Mouse (Mus musculus): ENCODE measurements at regions not wholly inside any gene's neighbourhood (a gene's known extent, or its start where the extent isn't known, plus 50 kb on each side); places are given as distances from the start of the nearest gene placed in this dataset.

GRCm38 (mm10) chr2:178838571-178838970, 408.2 kb downstream of the Cdh26 start:
- DNase-seq: no peak

GRCm38 (mm10) chr2:178840975-178841374, 410.6 kb downstream of the Cdh26 start:
- DNase-seq: peak; percentile 9 to 10

GRCm38 (mm10) chr2:178842595-178842994, 412.3 kb downstream of the Cdh26 start:
- no peak for DNase-seq

- DNase-seq: no peak
Observed at GRCm38 (mm10) chr2:178843458-178843857, 413.1 kb downstream of the Cdh26 start.

- no peak for DNase-seq
Observed at GRCm38 (mm10) chr2:178844561-178844960, 414.2 kb downstream of the Cdh26 start.

- no peak for DNase-seq
Observed at GRCm38 (mm10) chr2:178850320-178850719, 420.0 kb downstream of the Cdh26 start.

- no peak for DNase-seq
Observed at GRCm38 (mm10) chr2:178850769-178851168, 420.4 kb downstream of the Cdh26 start.

- DNase-seq: no peak
Observed at GRCm38 (mm10) chr2:178854012-178854411, 423.7 kb downstream of the Cdh26 start.

- no peak for DNase-seq
Observed at GRCm38 (mm10) chr2:178854760-178855159, 424.4 kb downstream of the Cdh26 start.

- no peak for DNase-seq
Observed at GRCm38 (mm10) chr2:178862620-178863019, 432.3 kb downstream of the Cdh26 start.

GRCm38 (mm10) chr2:178867086-178867485, 436.8 kb downstream of the Cdh26 start:
- DNase-seq: no peak

- no peak for DNase-seq
Observed at GRCm38 (mm10) chr2:178869160-178869559, 438.8 kb downstream of the Cdh26 start.

- DNase-seq: no peak
Observed at GRCm38 (mm10) chr2:178878436-178878835, 448.1 kb downstream of the Cdh26 start.

- DNase-seq: peak in 1 of 2 experiments; percentile 4
Observed at GRCm38 (mm10) chr2:178885686-178886085, 455.4 kb downstream of the Cdh26 start.

GRCm38 (mm10) chr2:178888704-178889103, 458.4 kb downstream of the Cdh26 start:
- no peak for DNase-seq

GRCm38 (mm10) chr2:178902397-178902796, 472.1 kb downstream of the Cdh26 start:
- DNase-seq: no peak

- DNase-seq: no peak
Observed at GRCm38 (mm10) chr2:178909325-178909724, 479.0 kb downstream of the Cdh26 start.

- no peak for DNase-seq
Observed at GRCm38 (mm10) chr2:178911646-178912045, 481.3 kb downstream of the Cdh26 start.

- no peak for DNase-seq
Observed at GRCm38 (mm10) chr2:178916316-178917033, 486.1 kb downstream of the Cdh26 start.

GRCm38 (mm10) chr2:178924456-178925115, 494.3 kb downstream of the Cdh26 start:
- DNase-seq: no peak

- DNase-seq: no peak
Observed at GRCm38 (mm10) chr2:178927038-178927660, 496.8 kb downstream of the Cdh26 start.

- DNase-seq: no peak
Observed at GRCm38 (mm10) chr2:178929033-178929432, 498.7 kb downstream of the Cdh26 start.

- no peak for DNase-seq
Observed at GRCm38 (mm10) chr2:178930125-178930524, 499.8 kb downstream of the Cdh26 start.

GRCm38 (mm10) chr2:178948471-178948870, 493.8 kb upstream of the Cdh4 start:
- DNase-seq: no peak
